Mouse (Mus musculus) hindbrain, embryonic 12.5 days (tissue): ENCODE data around the gene Syngr1. TPM values are rescaled to one million over a fixed set of nuclear protein-coding genes. Genes with fewer than 3 reads are reported as not detected.

Experiments used
- ATAC-seq: fragments of 200-750 bp; cut with Nextera tagmentation; 2 replicates; pipeline ENCODE4 v1.8.0; 2017; ENCODE audit warnings: moderate TSS enrichment; ENCODE audit not compliant: low FRiP score
- H3K27ac ChIP-seq: fragments of 300-500 bp; sonication (generic); 2 replicates; pipeline ENCODE4 v1.5.1; 2016; ENCODE audit warnings: mild to moderate bottlenecking
- H3K27me3 ChIP-seq: fragments of 300-500 bp; sonication (generic); 2 replicates; pipeline ENCODE4 v1.6.1; 2016; ENCODE audit warnings: mild to moderate bottlenecking
- H3K36me3 ChIP-seq: fragments of 300-500 bp; sonication (generic); 2 replicates; pipeline ENCODE4 v1.6.1; 2016; ENCODE audit warnings: mild to moderate bottlenecking
- H3K4me1 ChIP-seq: fragments of 300-500 bp; sonication (generic); 2 replicates; pipeline ENCODE4 v1.6.1; 2016
- H3K4me2 ChIP-seq: fragments of 300-500 bp; sonication (generic); replicated peaks from 2 replicates; pipeline ENCODE4 v1.6.1; 2016; ENCODE audit warnings: mild to moderate bottlenecking
- H3K4me3 ChIP-seq: fragments of 300-500 bp; sonication (generic); 2 replicates; pipeline ENCODE4 v1.5.1; 2016; ENCODE audit warnings: mild to moderate bottlenecking
- H3K9ac ChIP-seq: fragments of 300-500 bp; sonication (generic); 2 replicates; pipeline ENCODE4 v1.6.1; 2016; ENCODE audit warnings: mild to moderate bottlenecking, moderate library complexity
- H3K9me3 ChIP-seq: fragments of 300-500 bp; sonication (generic); replicated peaks from 2 replicates; pipeline ENCODE4 v1.6.1; 2016; ENCODE audit warnings: mild to moderate bottlenecking
- WGBS: fragments of 180-500 bp; shearing (Covaris S2); methylation state at CpG from one replicate; pipeline ENCODE4 v1.1.7; 2016; 5-methylcytosine and 5-hydroxymethylcytosine counted together
- polyA plus RNA-seq: library from polyadenylated mRNA; unstranded; fragments of >200 nt; fragmentation: Nextera tagmentation; extraction: Ambion mirVana; gene quantifications from 2 replicates; pipeline ENCODE4 v1.2.1, GENCODE M21; 2016

Syngr1 gene
- polyA plus RNA-seq, 1 experiment from 2014 or later, result 14.3 TPM

DNA sequence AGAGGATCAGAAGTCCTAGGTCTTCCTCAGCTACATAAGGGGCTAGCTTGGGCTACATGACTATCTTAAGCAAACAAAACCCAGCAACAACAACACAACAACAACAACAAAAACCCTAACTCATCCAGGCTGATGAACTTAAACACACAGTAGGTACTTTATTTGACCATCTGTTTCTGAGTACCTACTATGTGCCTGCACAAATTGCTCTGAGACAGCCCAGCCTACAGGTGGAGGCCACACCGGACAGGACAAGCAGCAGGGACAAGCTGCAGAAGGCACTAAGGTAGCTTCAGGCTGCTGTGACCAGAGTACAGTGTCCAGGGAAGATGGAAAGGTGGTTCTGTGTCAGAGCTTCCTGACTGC, 17.9 kb upstream of the Syngr1 start:
- Histone ChIP-seq H3K9me3 (no peaks in the 10 kb centered on the region), H3K36me3 (peaks cover 20% of the 10 kb centered on the region), H3K4me3 (no peak overlapping the region), H3K4me2 (no peak overlapping the region), H3K4me1 (no peaks in the 10 kb centered on the region), H3K27me3 (no peaks in the 10 kb centered on the region), H3K27ac (no peak overlapping the region), H3K9ac (no peak overlapping the region)
- WGBS, result 96% methylated on average over 1 of the region's 1 CpGs
- ATAC-seq, result no peak

- WGBS, result 66% methylated on average over 6 of the region's 6 CpGs
- Histone ChIP-seq H3K4me1 (peaks cover 3% of the 10 kb centered on the region; the same call in 1 of the 2 replicates), H3K9ac (no peak overlapping the region), H3K4me3 (no peak overlapping the region), H3K36me3 (peaks cover 36% of the 10 kb centered on the region), H3K4me2 (no peak overlapping the region), H3K27ac (no peak overlapping the region), H3K9me3 (no peaks in the 10 kb centered on the region), H3K27me3 (no peaks in the 10 kb centered on the region)
- no peak for ATAC-seq
These were observed 16.3 kb upstream of the Syngr1 start for GRCm38 (mm10) chr15:80074663-80075373.

GRCm38 (mm10) chr15:80075374-80075694, 15.8 kb upstream of the Syngr1 start:
- Histone ChIP-seq H3K9me3 (no peaks in the 10 kb centered on the region), H3K4me3 (no peak overlapping the region), H3K4me2 (no peak overlapping the region), H3K9ac (no peak overlapping the region), H3K36me3 (peaks cover 41% of the 10 kb centered on the region), H3K4me1 (peaks cover 5% of the 10 kb centered on the region; the same call in 1 of the 2 replicates), H3K27ac (peak overlapping the region; percentile 64; the same call in 1 of the 2 replicates), H3K27me3 (no peaks in the 10 kb centered on the region)
- 57% methylated on average over 3 of the region's 3 CpGs for WGBS
- ATAC-seq, result no peak

GRCm38 (mm10) chr15:80075733-80076337, 15.3 kb upstream of the Syngr1 start:
- 34% methylated on average over 5 of the region's 5 CpGs for WGBS
- peaks cover 46% of the 10 kb centered on the region for H3K36me3 ChIP-seq
- H3K27me3 ChIP-seq, result no peaks in the 10 kb centered on the region
- H3K9ac ChIP-seq, result no peak overlapping the region
- H3K4me2 ChIP-seq, result no peak overlapping the region
- no peak for ATAC-seq
- H3K4me3 ChIP-seq, result no peak overlapping the region
- peak overlapping the region; percentile 64 for H3K27ac ChIP-seq
- H3K9me3 ChIP-seq, result no peaks in the 10 kb centered on the region
- peaks cover 8% of the 10 kb centered on the region for H3K4me1 ChIP-seq

GRCm38 (mm10) chr15:80076338-80077136, 14.6 kb upstream of the Syngr1 start:
- Histone ChIP-seq H3K4me3 (no peak overlapping the region), H3K4me2 (no peak overlapping the region), H3K36me3 (peaks cover 53% of the 10 kb centered on the region), H3K27me3 (no peaks in the 10 kb centered on the region), H3K27ac (peak overlapping the region; percentile 64), H3K9me3 (no peaks in the 10 kb centered on the region), H3K4me1 (peaks cover 15% of the 10 kb centered on the region), H3K9ac (no peak overlapping the region)
- ATAC-seq, result peak; percentile 32; the same call in 1 of the 2 replicates
- WGBS, result 10% methylated on average over 2 of the region's 2 CpGs

- no peaks in the 10 kb centered on the region for H3K27me3 ChIP-seq
- 71% methylated on average over 11 of the region's 11 CpGs for WGBS
- no peak for ATAC-seq
- peaks cover 23% of the 10 kb centered on the region for H3K4me1 ChIP-seq
- no peak overlapping the region for H3K27ac ChIP-seq
- peaks cover 60% of the 10 kb centered on the region for H3K36me3 ChIP-seq
- H3K9ac ChIP-seq, result no peak overlapping the region
- H3K4me3 ChIP-seq, result no peak overlapping the region
- no peaks in the 10 kb centered on the region for H3K9me3 ChIP-seq
- no peak overlapping the region for H3K4me2 ChIP-seq
These were observed 12.9 kb upstream of the Syngr1 start for GRCm38 (mm10) chr15:80078058-80078814.

GRCm38 (mm10) chr15:80079129-80079668, 11.9 kb upstream of the Syngr1 start:
- H3K9ac ChIP-seq, result no peak overlapping the region
- peaks cover 23% of the 10 kb centered on the region for H3K4me1 ChIP-seq
- no peak for ATAC-seq
- H3K9me3 ChIP-seq, result no peaks in the 10 kb centered on the region
- H3K27ac ChIP-seq, result no peak overlapping the region
- H3K36me3 ChIP-seq, result peaks cover 60% of the 10 kb centered on the region
- no peak overlapping the region for H3K4me2 ChIP-seq
- no peak overlapping the region for H3K4me3 ChIP-seq
- WGBS, result 95% methylated on average over 5 of the region's 5 CpGs
- H3K27me3 ChIP-seq, result no peaks in the 10 kb centered on the region

GRCm38 (mm10) chr15:80079954-80080353, 11.2 kb upstream of the Syngr1 start:
- Histone ChIP-seq H3K9me3 (no peaks in the 10 kb centered on the region), H3K36me3 (peaks cover 60% of the 10 kb centered on the region), H3K9ac (no peak overlapping the region), H3K4me1 (peaks cover 23% of the 10 kb centered on the region), H3K4me2 (no peak overlapping the region), H3K27me3 (no peaks in the 10 kb centered on the region), H3K4me3 (no peak overlapping the region), H3K27ac (no peak overlapping the region)
- 81% methylated on average over 3 of the region's 3 CpGs for WGBS
- ATAC-seq, result no peak

GRCm38 (mm10) chr15:80080711-80081615, 10.2 kb upstream of the Syngr1 start:
- WGBS, result 65% methylated on average over 9 of the region's 9 CpGs
- Histone ChIP-seq H3K27ac (peak overlapping the region; percentile 13; the same call in 1 of the 2 replicates), H3K36me3 (peaks cover 60% of the 10 kb centered on the region), H3K4me1 (peaks cover 23% of the 10 kb centered on the region), H3K27me3 (no peaks in the 10 kb centered on the region), H3K4me3 (peak overlapping the region; percentile 67), H3K9ac (peak overlapping the region; percentile 90), H3K4me2 (peak overlapping the region; percentile 77), H3K9me3 (no peaks in the 10 kb centered on the region)
- ATAC-seq, result no peak

DNA sequence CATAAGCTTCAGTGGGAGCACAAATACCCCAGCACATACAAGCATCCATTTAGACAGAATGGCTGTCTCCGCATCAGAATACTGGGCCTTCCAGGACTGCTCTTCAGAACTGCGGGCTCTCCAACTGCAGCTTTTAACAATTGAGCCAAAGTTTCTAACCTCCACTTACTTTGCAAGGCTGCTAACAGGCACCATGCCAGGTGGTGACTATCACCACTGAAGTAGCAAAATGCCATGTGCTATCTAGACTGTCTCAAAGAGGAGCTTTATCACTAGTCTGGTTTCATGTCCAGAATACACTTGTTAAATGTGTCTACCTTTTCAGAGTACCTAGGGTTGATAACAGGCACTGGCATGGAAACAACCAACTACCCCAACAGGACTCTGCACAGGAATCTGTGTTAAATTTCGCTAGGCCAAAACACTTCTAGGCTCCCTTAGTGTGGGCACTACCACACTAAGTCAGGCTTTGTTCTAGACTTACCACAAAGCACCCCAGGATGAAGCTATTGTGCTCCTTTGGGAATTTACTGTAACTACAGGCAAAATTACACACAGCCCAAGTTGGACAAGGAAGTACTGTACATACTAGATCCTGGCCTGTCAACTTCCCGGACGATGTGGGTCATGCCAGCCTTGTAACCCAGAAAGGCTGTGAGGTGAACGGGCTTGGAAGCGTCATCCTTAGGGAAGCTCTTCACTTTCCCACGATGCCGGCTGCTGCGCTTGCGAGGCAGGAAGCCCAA, 9.2 kb upstream of the Syngr1 start:
- Histone ChIP-seq H3K36me3 (peaks cover 51% of the 10 kb centered on the region), H3K4me3 (peak overlapping the region; percentile 67), H3K9ac (peak overlapping the region; percentile 90), H3K9me3 (no peaks in the 10 kb centered on the region), H3K4me2 (peak overlapping the region; percentile 77), H3K27me3 (no peaks in the 10 kb centered on the region), H3K27ac (peak overlapping the region; percentile 32; the same call in 1 of the 2 replicates), H3K4me1 (peaks cover 23% of the 10 kb centered on the region)
- ATAC-seq, result no peak
- 7% methylated on average over 11 of the region's 11 CpGs for WGBS
